Mouse (Mus musculus): ENCODE data around the gene Suox.
"Not testable (repeated sequence)": the region's sequence is repeated elsewhere in the genome, so short reads cannot be mapped to it uniquely, and the experiment has no call there.

GRCm38 (mm10) chr10:128630306-128630705 is 43.6 kb downstream of the Suox start:
- not testable (repeated sequence) for TF ChIP-seq USF1, CEBPB (IDR thresholded peaks at IDR 0.05; ENCODE audit: low read depth)

Measured in C2C12 (cell line).